In genomic region chr10:127379654-127380053, GRCm38 (mm10) we compare ENCODE assay signal across 10 mouse cellular contexts. TPM values are rescaled to one million over a fixed set of nuclear protein-coding genes. Genes with fewer than 3 reads are reported as not detected.
DNase-seq lines count a peak whose midpoint lies in the region; ATAC-seq and TF ChIP-seq lines count a peak whose summit lies in the region.
"Had no signal": no experiment of that assay in that cellular context is flagged by ENCODE, and none has a peak within 500 bp of the region (broad histone marks: within the 10 kb centered on the region; RNA-seq: fewer than 3 reads in every experiment).

No protein-coding gene starts in this region.

- peak overlapping the region; percentile 64 for H3K4me3 ChIP-seq in heart, embryonic 12.5 days
- peak overlapping the region; percentile 87 for H3K4me3 ChIP-seq in E14TG2a.4 (replicated peaks; ENCODE audit: low read length)
- peak overlapping the region; percentile 84 for H3K4me3 ChIP-seq in forebrain, embryonic 15.5 days
- H3K4me3 ChIP-seq in liver, embryonic 15.5 days (replicated peaks), result peak overlapping the region; percentile 80

- WGBS in heart, embryonic 12.5 days, result 79% methylated on average over 8 of the region's 8 CpGs
- WGBS in forebrain, embryonic 15.5 days, result 85% methylated on average over 8 of the region's 8 CpGs
- 67% methylated on average over 8 of the region's 8 CpGs for WGBS in liver, embryonic 15.5 days (ENCODE audit: insufficient replicate concordance)

- TF ChIP-seq CTCF in E14TG2a.4 (conservative IDR thresholded peaks at IDR 0.05; ENCODE audit: low read length), result no peak

- H3K36me3 ChIP-seq in heart, embryonic 12.5 days, result no peaks in the 10 kb centered on the region
- no peaks in the 10 kb centered on the region for H3K36me3 ChIP-seq in E14TG2a.4 (ENCODE audit: insufficient read depth, low read length)
- no peaks in the 10 kb centered on the region for H3K36me3 ChIP-seq in forebrain, embryonic 15.5 days
- no peaks in the 10 kb centered on the region for H3K36me3 ChIP-seq in liver, embryonic 15.5 days (replicated peaks)

- intact Hi-C loops in heart, postnatal 10 days (cut with DNase I), result loop anchor here (5.0 kb wide), 1 partner anchor 43 kb away; no protein-coding TSS in a partner anchor
- intact Hi-C loops in gastrocnemius, postnatal 14 days (cut with DNase I; ENCODE audit: low total_unique reads), result no loop called here

- peak overlapping the region; percentile 93 for H3K27ac ChIP-seq in heart, embryonic 12.5 days (ENCODE audit: poor library complexity, severe bottlenecking)
- H3K27ac ChIP-seq in forebrain, embryonic 15.5 days (replicated peaks), result peak overlapping the region; percentile 92
- peak overlapping the region; percentile 88 for H3K27ac ChIP-seq in liver, embryonic 15.5 days (replicated peaks)

- no peak for DNase-seq in heart, postnatal 10 days
- DNase-seq in right cerebral cortex, postnatal 10 days (ENCODE audit: low spot score in 2 of 2), result no peak
- DNase-seq in gastrocnemius, postnatal 14 days, result no peak
- no peak for DNase-seq in adrenal gland, postnatal 4 days (ENCODE audit: low spot score in 2 of 2)

- H3K4me1 ChIP-seq in heart, embryonic 12.5 days (replicated peaks), result peaks cover 12% of the 10 kb centered on the region
- H3K4me1 ChIP-seq in E14TG2a.4 (replicated peaks; ENCODE audit: low read depth, low read length), result peaks cover 52% of the 10 kb centered on the region
- peaks cover 16% of the 10 kb centered on the region for H3K4me1 ChIP-seq in forebrain, embryonic 15.5 days
- H3K4me1 ChIP-seq in liver, embryonic 15.5 days (replicated peaks), result peaks cover 32% of the 10 kb centered on the region

- ATAC-seq in heart, embryonic 12.5 days (ENCODE audit: insufficient number of reproducible peaks, low FRiP score), result no peak
- no peak for ATAC-seq in forebrain, embryonic 15.5 days (replicated peaks)
- no peak for ATAC-seq in liver, embryonic 15.5 days (ENCODE audit: insufficient read depth)

- H3K4me2 ChIP-seq in heart, embryonic 12.5 days, result peak overlapping the region; percentile 76
- H3K4me2 ChIP-seq in forebrain, embryonic 15.5 days (replicated peaks), result peak overlapping the region; percentile 55
- peak overlapping the region; percentile 90 for H3K4me2 ChIP-seq in liver, embryonic 15.5 days

- no peak overlapping the region; the same call in 1 of the 2 replicates for H3K9ac ChIP-seq in heart, embryonic 12.5 days
- H3K9ac ChIP-seq in forebrain, embryonic 15.5 days (replicated peaks), result peak overlapping the region; percentile 78; the same call in 1 of the 2 replicates
- H3K9ac ChIP-seq in liver, embryonic 15.5 days, result peak overlapping the region; percentile 76

- 0 out of 2 replicates have a peak, but pooled peaks cover 2% of the 10 kb centered on the region for H3K9me3 ChIP-seq in heart, embryonic 12.5 days (replicated peaks)
- H3K9me3 ChIP-seq in E14TG2a.4 (ENCODE audit: low read length), result no peaks in the 10 kb centered on the region; the same call in 1 of the 2 replicates
- H3K9me3 ChIP-seq in forebrain, embryonic 15.5 days, result no peaks in the 10 kb centered on the region
- no peaks in the 10 kb centered on the region for H3K9me3 ChIP-seq in liver, embryonic 15.5 days (replicated peaks)

- H3K27me3 ChIP-seq in heart, embryonic 12.5 days (replicated peaks), result no peaks in the 10 kb centered on the region
- H3K27me3 ChIP-seq in E14TG2a.4 (ENCODE audit: insufficient read depth, low read length), result no peaks in the 10 kb centered on the region
- H3K27me3 ChIP-seq in forebrain, embryonic 15.5 days, result no peaks in the 10 kb centered on the region
- H3K27me3 ChIP-seq in liver, embryonic 15.5 days, result no peaks in the 10 kb centered on the region

RNA-seq across cellular contexts. Expression of gene R3hdm2, which starts 0.5 kb away (rescaled TPM):
- 35.8 and 36.6 TPM in 2 replicates for polyA plus RNA-seq in heart, embryonic 12.5 days (2016; fragmentation: Nextera tagmentation; extraction: Ambion mirVana)
- 100 to 1,000 TPM; 112 to 120 TPM for total RNA-seq in heart, postnatal 10 days (2021)
- polyA plus RNA-seq in forebrain, embryonic 15.5 days (2015; fragmentation: Nextera tagmentation; extraction: Ambion mirVana), result 39.2 and 43.6 TPM in 2 replicates
- 14.4 and 15.0 TPM in 2 replicates for polyA plus RNA-seq in liver, embryonic 15.5 days (2015; fragmentation: Nextera tagmentation; extraction: Ambion mirVana)
- 10 to 100 TPM; 84.1 to 89.2 TPM for total RNA-seq in gastrocnemius, postnatal 14 days (2021)
- total RNA-seq in adrenal gland, postnatal 4 days (2021), result 100 to 1,000 TPM; 157 to 164 TPM

RNA-seq across cellular contexts. Expression of gene Inhbc, which starts 9.4 kb away (rescaled TPM):
- polyA plus RNA-seq in heart, embryonic 12.5 days (2016; fragmentation: Nextera tagmentation; extraction: Ambion mirVana), result not detected in 2 replicates
- total RNA-seq in heart, postnatal 10 days (2021), result not detected
- not detected in 2 replicates for polyA plus RNA-seq in forebrain, embryonic 15.5 days (2015; fragmentation: Nextera tagmentation; extraction: Ambion mirVana)
- 4.6 and 5.1 TPM in 2 replicates for polyA plus RNA-seq in liver, embryonic 15.5 days (2015; fragmentation: Nextera tagmentation; extraction: Ambion mirVana)
- total RNA-seq in gastrocnemius, postnatal 14 days (2021), result not detected
- 1 to 10 TPM in 1 of 2 experiments, not detected in 1; 5.8 TPM for total RNA-seq in adrenal gland, postnatal 4 days (2021)
- total RNA-seq: layer of hippocampus, postnatal 25 days had no signal
- polyA plus RNA-seq: CD4-positive, CD25-positive, alpha-beta regulatory T cell, adult 4 months had no signal

RNA-seq across cellular contexts. Expression of gene Inhbe, which starts 25.4 kb away (rescaled TPM):
- not detected in 2 replicates for polyA plus RNA-seq in heart, embryonic 12.5 days (2016; fragmentation: Nextera tagmentation; extraction: Ambion mirVana)
- not detected for total RNA-seq in heart, postnatal 10 days (2021)
- polyA plus RNA-seq in forebrain, embryonic 15.5 days (2015; fragmentation: Nextera tagmentation; extraction: Ambion mirVana), result 0.04 TPM in 1 of 2 replicates, not detected in the other
- 0.71 and 0.82 TPM in 2 replicates for polyA plus RNA-seq in liver, embryonic 15.5 days (2015; fragmentation: Nextera tagmentation; extraction: Ambion mirVana)
- total RNA-seq in gastrocnemius, postnatal 14 days (2021), result not detected
- total RNA-seq in adrenal gland, postnatal 4 days (2021), result 1 to 10 TPM in 1 of 2 experiments, under 1 TPM in 1; 0.06 to 2.5 TPM
- total RNA-seq: layer of hippocampus, postnatal 25 days had no signal
- polyA plus RNA-seq: CD4-positive, CD25-positive, alpha-beta regulatory T cell, adult 4 months had no signal

RNA-seq across cellular contexts. Expression of gene Gli1, which starts 37.9 kb away (rescaled TPM):
- 0.31 and 0.41 TPM in 2 replicates for polyA plus RNA-seq in heart, embryonic 12.5 days (2016; fragmentation: Nextera tagmentation; extraction: Ambion mirVana)
- total RNA-seq in heart, postnatal 10 days (2021), result 1 to 10 TPM; 2.1 to 2.5 TPM
- polyA plus RNA-seq in forebrain, embryonic 15.5 days (2015; fragmentation: Nextera tagmentation; extraction: Ambion mirVana), result 1.2 and 1.5 TPM in 2 replicates
- polyA plus RNA-seq in liver, embryonic 15.5 days (2015; fragmentation: Nextera tagmentation; extraction: Ambion mirVana), result 0.31 and 0.32 TPM in 2 replicates
- 1 to 10 TPM; 2.3 to 2.7 TPM for total RNA-seq in gastrocnemius, postnatal 14 days (2021)
- 10 to 100 TPM; 16.4 to 17.2 TPM for total RNA-seq in adrenal gland, postnatal 4 days (2021)

RNA-seq across cellular contexts. Expression of gene Arhgap9, which starts 57.9 kb away (rescaled TPM):
- 0.89 and 1.8 TPM in 2 replicates for polyA plus RNA-seq in heart, embryonic 12.5 days (2016; fragmentation: Nextera tagmentation; extraction: Ambion mirVana)
- total RNA-seq in heart, postnatal 10 days (2021), result 1 to 10 TPM; 3.3 to 4.1 TPM
- polyA plus RNA-seq in forebrain, embryonic 15.5 days (2015; fragmentation: Nextera tagmentation; extraction: Ambion mirVana), result 0.62 and 1.1 TPM in 2 replicates
- polyA plus RNA-seq in liver, embryonic 15.5 days (2015; fragmentation: Nextera tagmentation; extraction: Ambion mirVana), result 14.1 and 14.9 TPM in 2 replicates
- 1 to 10 TPM; 1.3 to 2.1 TPM for total RNA-seq in gastrocnemius, postnatal 14 days (2021)
- 1 to 10 TPM; 2.9 to 4.2 TPM for total RNA-seq in adrenal gland, postnatal 4 days (2021)
